Mouse (Mus musculus): ENCODE results near the gene Pi16. TPM values are rescaled to one million over a fixed set of nuclear protein-coding genes. Genes with fewer than 3 reads are reported as not detected.

Gene Pi16
- total and polyA plus RNA-seq, 3 experiments, result 21.5 to 35.5 (median 23.1) TPM

DNA sequence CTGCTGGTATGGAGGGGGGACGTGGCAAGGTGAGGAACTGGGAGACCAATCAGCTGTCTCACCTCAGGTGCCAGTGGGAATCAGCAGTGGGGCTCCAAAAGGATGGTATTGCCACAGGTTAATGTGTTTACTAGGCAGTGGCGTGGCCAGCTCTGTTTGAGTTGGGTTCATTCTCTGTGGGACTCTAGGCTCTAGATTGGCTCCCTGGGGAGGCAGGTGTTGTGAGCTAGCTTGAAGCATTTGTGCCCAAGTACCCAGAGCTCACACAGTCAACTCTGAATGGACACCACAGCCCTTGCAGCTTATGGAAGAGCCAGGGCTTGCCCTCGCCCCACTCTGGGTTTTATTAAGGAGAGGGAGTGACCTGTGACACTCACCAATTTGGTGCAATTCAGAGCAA is 13.6 kb upstream of the Pi16 start:
- no peak for DNase-seq

DNA sequence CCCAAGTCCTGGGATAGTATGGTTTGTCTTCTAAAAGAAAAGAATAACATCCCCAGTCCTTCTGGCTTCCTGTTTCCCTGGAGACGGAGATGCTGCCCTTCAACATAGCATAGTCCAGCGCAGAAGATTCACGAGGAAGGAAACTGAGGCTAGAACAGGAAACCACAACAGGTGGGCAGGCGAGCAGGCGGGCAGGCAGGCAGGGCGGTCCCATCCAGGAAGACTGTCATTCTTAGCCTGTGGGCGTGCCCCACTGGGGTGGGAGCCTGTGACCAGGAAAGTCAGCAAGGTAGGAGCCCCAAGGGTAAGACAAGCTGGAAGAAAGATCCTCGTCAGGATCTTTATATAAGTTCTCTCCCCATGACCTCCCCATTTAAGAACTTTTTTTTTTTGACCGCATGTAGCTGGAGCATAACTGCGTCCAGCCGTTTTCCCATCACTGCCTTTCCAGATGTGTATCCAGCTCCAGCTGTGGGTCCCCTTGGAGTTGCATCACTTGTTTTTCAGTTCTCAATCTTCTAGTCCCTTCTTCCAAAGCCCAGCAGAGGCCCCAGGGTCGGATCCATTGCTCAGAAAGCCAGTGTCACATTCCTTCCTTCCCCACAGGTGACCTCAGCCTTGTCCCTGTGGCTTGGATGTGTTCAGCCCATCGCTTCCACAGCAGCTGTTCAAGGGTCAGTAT is 13.0 kb upstream of the Pi16 start:
- no peak for DNase-seq

GRCm38 (mm10) chr17:29305058-29305806 is 12.2 kb upstream of the Pi16 start:
- DNase-seq, result no peak

DNA sequence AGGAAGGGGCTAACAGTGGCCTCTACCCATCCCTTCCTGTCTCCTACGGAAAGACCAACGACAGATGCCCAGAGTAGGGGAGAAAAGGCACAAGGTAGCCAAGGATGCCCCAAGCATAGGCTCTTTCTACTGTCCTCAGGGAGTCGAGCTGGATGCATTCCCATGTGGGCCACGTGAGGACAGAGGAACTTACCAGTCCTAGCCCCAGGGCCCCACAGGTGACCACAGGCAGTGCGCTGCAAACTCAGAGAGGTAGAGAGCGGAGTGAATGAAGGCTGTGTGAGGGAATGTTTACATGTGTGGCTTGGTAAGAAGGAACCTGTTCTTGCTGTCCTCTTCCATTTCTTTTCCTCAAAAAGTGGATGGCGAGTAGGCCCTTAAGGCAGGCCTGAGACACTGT is 11.6 kb upstream of the Pi16 start:
- no peak for DNase-seq

GRCm38 (mm10) chr17:29310056-29310623 is 7.3 kb upstream of the Pi16 start:
- DNase-seq, result no peak

DNA sequence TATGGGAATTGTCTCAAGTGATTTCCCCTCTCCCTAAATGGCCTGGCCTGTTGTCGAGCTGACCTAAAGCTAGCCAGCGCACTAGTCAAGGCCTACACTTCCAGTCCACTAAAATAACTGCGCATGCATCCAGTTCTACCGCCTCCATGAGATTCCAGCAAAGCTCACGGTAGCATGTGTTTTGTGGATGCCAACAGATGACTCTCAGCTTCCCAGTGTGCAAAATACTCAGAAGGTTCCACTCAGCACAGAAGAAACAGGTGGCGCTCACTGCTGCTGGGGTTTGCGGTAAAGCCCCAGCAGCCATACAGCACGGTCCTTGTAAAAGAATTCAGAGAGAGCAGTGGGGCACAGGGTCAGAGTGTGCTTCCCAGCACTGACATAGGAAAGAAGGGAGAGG is 5.9 kb upstream of the Pi16 start:
- no peak for DNase-seq

DNA sequence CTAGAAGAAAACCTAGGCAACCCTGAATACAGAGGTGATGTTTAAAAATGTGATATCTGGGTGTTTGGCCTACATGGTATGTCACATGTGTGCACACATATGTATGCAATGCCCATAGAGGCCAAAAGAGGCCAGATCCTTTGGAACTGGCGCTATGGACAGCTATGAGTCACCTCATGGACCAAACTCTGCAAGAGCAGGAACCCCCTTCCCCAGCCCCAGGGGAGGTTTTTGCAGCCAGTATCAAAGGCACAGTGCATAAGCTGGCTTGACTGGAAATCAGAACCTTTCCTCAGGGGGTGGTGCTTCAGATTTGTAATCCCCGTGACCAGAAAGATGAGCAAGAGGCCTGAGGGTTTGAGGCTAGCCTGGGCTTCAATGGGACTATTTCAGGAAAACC is 5.4 kb upstream of the Pi16 start:
- DNase-seq, result no peak

- DNase-seq, result no peak
Measured at GRCm38 (mm10) chr17:29313300-29313699, 4.2 kb upstream of the Pi16 start.

GRCm38 (mm10) chr17:29315672-29316465 is 1.6 kb upstream of the Pi16 start:
- peak; percentile 36 for DNase-seq

GRCm38 (mm10) chr17:29316891-29317290 is 589 bp upstream of the Pi16 start:
- DNase-seq, result no peak

DNA sequence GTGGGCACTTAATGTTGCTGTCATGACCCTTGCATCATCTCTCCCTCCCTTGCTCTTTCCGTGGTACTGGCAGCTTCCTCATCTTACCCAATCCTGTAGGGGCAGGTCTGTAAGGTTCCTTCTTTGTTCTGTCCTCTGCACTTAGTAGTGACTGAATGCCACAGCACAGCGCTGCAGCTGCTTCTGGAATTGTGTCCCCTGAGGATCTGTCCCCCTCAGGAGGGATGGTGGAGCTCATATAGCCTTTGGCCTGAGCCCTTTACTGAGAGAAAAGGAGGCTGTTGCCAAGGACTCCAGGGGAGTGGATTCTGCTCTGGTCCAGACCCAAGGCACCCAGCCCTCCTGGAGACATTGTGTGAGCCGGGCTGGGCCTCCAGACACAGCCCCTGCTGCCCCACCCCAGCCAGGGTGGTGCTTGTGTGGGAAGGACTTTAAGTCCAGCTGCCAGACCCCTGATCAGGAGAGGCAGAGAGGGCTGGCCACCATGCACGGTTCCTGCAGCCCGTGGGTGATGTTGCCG is 1.3 kb downstream of the Pi16 start:
- DNase-seq, result no peak

DNA sequence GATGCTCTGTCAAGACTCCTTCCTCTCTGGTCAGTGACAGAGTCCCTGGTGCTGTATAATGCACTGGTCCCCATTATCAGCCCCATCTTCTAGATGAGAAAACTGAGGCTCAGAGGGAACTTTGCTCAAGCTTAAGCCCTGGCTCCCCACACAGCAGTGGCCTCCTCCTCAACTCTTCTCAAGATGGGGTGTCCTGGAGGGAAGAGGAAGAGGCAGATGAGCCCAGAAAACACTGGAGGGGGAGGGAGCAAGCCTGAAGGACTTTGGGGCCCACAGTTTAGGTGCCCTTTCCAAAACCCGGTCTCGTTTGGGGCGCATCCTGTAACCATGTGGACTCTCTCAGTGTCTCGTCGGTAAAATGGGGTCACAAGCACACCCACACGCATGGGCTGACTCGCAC is 2.0 kb downstream of the Pi16 start:
- no peak for DNase-seq

DNA sequence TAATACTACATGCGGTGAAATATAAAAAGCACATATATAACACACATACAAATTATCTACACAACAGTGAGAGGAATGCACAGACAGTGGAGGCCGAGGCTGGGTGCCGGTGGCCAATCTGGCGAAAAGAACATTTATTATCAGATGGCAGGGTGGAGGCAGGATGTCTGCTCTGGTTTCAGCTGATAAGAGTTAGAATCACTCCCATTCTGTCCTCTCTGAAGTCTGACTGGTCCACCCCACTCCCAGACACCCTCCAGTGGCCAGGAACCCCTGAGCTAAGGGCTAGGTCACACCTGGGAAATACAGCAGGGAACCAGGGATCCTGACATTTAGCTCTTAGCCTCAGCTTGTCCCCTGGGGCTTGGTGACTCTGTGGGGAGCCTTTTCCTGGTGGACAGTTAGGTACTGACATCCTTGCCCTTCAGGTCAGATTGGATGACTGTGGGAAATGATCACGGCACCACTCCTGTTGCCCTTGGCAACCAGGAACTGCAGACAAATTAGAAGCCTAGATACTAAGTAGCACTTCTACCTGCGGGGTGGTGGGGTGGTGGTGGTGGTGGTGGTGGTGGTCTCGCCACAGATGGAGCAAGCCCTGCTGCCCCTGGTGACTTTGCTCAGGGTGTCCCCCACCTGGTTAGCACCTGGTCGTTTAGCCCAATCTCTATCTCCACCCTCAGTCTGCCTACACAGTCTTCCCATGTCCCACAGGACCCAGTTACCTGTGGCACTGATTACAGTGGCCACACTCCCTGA is 2.6 kb downstream of the Pi16 start:
- no peak for DNase-seq

DNA sequence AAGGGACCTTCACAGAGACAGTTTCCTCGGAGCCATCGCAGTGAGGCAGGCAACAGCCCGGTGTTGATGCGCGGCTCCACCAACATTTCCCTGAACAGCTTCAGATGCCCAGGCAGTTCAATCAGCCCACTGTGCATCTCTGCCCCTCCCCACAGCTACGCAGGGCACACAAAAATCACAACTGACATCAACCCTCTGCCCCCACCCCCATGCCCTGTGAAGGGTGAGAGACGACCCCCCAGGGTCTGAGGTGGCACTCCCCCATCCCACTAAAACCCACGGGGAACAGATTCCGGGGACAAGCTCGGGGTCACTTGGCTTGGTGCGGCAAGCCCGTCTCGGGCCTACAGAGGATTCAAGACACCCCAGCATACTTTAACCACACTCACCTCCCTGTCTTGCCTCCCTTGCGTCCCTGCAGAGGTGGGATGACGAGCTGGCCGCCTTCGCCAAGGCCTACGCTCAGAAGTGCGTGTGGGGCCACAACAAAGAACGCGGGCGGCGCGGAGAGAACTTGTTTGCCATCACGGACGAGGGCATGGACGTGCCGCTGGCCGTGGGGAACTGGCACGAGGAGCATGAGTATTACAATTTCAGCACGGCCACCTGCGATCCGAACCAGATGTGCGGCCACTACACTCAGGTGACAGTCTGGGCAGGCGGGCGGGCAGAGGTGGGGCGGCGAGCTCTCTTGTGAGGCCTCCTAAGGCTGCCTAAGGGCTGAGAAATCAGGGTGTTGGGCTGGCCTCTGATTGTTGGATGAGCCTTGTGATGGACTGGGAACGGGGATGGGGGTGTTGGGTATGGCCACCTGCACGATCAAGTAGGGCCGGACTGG is 4.5 kb downstream of the Pi16 start:
- DNase-seq, result no peak

DNA sequence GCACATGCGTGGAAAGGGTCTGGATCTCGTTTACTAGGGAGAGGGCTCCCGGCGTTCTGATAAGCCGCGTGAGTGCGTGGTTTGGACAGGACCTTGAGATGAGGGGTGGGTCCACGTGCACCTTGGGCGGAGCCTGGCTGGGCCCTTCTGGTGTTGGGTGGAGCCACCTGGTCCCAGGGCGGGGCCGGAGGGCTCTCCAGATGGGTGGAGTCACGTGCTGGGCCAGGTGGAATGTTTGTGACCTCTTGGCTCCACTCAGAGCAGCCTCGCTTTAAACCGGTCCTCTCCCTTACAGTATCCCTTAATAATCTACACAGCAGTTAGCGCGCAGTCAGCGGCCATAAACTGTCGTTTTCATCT is 5.1 kb downstream of the Pi16 start:
- DNase-seq, result no peak

GRCm38 (mm10) chr17:29323625-29324024 is 6.1 kb downstream of the Pi16 start:
- DNase-seq, result no peak

- DNase-seq, result no peak
Measured at GRCm38 (mm10) chr17:29325831-29326230, 8.4 kb downstream of the Pi16 start.

DNA sequence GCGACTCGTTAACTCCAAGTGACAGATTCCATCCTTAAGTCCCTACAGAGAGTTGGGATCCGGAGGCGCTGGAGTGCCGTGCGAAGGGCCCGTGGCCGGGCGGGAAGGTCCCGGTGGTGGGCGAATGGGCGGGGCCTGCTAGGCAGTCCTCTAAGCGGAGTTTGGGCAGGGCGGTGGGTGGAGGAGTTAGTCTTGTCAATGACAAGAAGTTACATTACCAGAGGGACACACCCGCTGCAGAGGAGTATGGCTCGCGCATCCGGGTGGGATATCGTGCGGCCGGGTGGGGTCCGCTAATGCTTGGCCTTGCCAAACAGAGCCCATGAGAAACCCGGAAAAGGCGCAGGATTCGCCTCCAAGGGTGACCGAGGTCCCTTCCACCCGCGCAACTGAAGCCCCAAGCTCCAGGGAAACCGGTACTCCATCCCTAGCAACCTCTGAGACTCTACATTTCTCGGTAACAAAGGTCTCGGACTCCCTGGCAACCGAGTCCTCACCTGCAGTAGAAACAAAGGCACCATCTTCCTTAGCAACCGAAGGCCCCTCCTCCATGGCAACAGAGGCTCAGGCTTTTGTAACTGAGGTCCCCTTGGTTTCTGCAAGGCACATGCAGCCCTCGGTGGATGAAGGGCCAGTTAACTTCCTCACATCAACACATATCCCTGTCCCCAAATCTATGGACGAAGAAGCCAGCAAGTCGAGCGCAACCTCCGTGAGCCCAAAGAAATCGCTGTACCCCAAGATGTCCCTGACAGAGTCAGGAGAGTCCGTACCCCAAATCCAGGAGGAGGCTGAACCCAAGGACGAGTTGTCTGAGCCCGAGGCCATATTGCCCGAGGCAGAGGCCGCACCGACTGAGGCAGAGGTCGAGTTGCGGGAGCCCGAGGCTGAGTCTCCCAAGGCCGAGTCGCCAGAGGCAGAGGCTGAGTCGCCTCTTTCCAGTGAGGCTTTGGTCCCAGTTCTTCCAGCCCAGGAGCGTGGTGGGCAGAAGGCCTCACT is 9.3 kb downstream of the Pi16 start:
- DNase-seq, result no peak

- no peak for DNase-seq
Measured at GRCm38 (mm10) chr17:29327691-29328090, 10.2 kb downstream of the Pi16 start.

DNA sequence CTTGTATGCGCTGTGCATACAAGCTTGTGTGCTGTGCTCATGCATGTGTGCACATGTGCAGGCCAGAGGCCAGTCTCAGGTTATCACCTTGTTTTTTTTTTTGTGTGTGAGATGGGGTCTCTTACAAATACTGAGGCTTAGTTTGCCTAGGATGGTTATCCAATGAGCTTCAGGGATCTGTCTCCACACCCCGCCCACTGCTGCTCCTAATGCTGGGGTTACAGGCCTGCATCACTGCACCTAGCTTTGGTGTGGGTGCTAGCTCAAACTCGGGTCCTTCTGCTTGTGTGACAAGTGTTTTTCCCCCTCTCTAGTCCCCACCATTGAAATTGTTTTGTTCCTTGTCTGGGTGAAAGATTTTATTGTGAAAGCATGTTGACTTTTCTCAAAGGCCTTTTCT is 12.7 kb downstream of the Pi16 start:
- DNase-seq, result no peak

Measured in adrenal gland, adult 2 months (tissue).